Mouse (Mus musculus): ENCODE results near the gene Ncoa5. TPM values are rescaled to one million over a fixed set of nuclear protein-coding genes. Genes with fewer than 3 reads are reported as not detected.

The Ncoa5 gene
- polyA plus RNA-seq, 1 experiment, result 19.6 TPM

DNA sequence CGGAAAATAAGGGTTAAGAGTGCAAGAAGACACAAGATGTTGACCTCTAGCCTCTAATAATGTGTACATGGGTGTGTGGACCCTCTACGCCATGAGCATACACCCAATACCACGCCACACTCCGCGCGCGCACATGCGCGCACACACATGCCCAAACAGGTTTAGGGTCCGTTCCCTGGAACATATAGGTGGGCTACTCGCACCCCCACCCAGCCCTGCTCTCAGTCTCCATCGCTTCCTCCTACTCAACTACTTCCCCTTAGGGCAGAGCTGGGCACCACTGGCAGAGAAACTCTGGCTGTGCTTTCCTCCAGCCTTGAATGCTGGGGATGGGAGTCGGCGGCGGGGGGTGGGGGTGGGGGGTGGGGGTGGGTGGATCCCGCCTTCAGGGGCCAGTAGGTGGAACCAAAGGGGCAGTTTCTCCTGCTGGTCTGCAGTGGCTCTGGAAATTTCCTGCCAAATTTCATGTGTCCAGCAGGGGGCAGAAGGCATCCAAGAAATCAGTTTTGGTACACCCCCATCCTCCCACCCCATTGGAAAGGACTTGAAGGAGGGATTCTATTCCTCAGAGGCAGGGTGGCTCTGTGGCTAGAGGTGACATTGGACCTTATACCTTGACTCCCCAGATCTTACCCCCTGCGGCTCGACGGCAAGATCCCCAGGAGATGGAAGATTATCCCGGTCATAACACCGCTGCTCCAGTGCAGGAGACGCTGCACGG, 35.6 kb upstream of the Ncoa5 start:
- no peaks in the 10 kb centered on the region for H3K36me3 ChIP-seq (replicated peaks; ENCODE audit: low read length)
- H3K4me3 ChIP-seq (replicated peaks), result no peak overlapping the region
- peaks cover 87% of the 10 kb centered on the region for H3K27me3 ChIP-seq (replicated peaks)
- peaks cover 12% of the 10 kb centered on the region; the same call in 1 of the 2 replicates for H3K4me1 ChIP-seq
- TF ChIP-seq FLI1 (IDR thresholded peaks at IDR 0.05; ENCODE audit: low read length) (no peak), GATA1 (IDR thresholded peaks at IDR 0.05; ENCODE audit: borderline replicate concordance, low read length) (no peak)
- H3K9me3 ChIP-seq, result no peaks in the 10 kb centered on the region

DNA sequence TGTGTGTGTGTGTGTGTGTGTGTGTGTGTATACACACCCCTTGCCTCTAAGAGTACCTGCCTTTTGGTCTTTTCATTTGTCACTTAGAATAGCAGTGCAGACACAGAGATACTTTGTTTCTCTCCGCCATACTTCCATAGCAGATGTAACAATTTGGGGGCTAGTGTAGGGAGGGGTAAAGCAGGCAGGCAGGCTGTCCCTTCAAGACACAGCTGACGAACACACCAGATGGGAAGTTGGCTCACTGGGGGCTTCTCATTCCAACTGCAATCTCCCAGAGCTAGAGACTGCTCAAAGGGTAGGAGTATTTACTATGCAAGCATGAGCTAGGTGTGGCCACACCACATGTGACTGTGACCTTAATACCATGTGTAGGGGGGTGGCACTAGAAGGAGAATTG, 34.1 kb upstream of the Ncoa5 start:
- Histone ChIP-seq H3K36me3 (replicated peaks; ENCODE audit: low read length) (no peaks in the 10 kb centered on the region), H3K4me1 (peaks cover 4% of the 10 kb centered on the region; the same call in 1 of the 2 replicates), H3K9me3 (no peaks in the 10 kb centered on the region), H3K4me3 (replicated peaks) (no peak overlapping the region), H3K27me3 (replicated peaks) (peaks cover 80% of the 10 kb centered on the region)
- TF ChIP-seq GATA1 (IDR thresholded peaks at IDR 0.05; ENCODE audit: borderline replicate concordance, low read length), result no peak
- TF ChIP-seq FLI1 (IDR thresholded peaks at IDR 0.05; ENCODE audit: low read length), result no peak

DNA sequence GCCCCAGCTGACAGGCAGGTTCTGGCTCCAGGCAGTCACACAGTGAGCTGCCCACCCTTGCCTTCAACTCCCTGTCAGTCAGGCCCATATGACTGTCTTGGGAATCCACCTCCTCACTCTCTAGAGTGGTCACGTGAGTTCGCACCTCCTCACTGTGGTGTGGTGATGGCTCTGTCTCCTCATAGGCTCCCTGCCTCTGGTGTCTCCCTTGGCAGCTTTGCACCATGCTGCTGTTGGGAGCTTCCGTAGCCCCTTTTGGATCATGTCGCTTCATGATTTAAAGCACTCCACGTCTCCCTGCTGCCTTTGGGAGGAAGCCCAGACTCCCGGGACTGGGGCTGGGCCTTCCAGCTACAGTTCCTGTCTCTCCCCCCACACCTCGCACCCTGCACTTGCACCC, 29.8 kb upstream of the Ncoa5 start:
- H3K36me3 ChIP-seq (replicated peaks; ENCODE audit: low read length), result no peaks in the 10 kb centered on the region
- peaks cover 66% of the 10 kb centered on the region for H3K27me3 ChIP-seq (replicated peaks)
- TF ChIP-seq GATA1 (IDR thresholded peaks at IDR 0.05; ENCODE audit: borderline replicate concordance, low read length), result no peak
- no peak for TF ChIP-seq FLI1 (IDR thresholded peaks at IDR 0.05; ENCODE audit: low read length)
- peaks cover 3% of the 10 kb centered on the region; the same call in 1 of the 2 replicates for H3K4me1 ChIP-seq
- H3K9me3 ChIP-seq, result no peaks in the 10 kb centered on the region
- H3K4me3 ChIP-seq (replicated peaks), result no peak overlapping the region

GRCm38 (mm10) chr2:165061638-165062433, 27.2 kb upstream of the Ncoa5 start:
- TF ChIP-seq GATA1 (IDR thresholded peaks at IDR 0.05; ENCODE audit: borderline replicate concordance, low read length) (no peak), FLI1 (IDR thresholded peaks at IDR 0.05; ENCODE audit: low read length) (no peak)
- H3K36me3 ChIP-seq (replicated peaks; ENCODE audit: low read length), result no peaks in the 10 kb centered on the region
- H3K4me1 ChIP-seq, result no peaks in the 10 kb centered on the region
- peaks cover 69% of the 10 kb centered on the region for H3K27me3 ChIP-seq (replicated peaks)
- H3K9me3 ChIP-seq, result no peaks in the 10 kb centered on the region
- no peak overlapping the region for H3K4me3 ChIP-seq (replicated peaks)

DNA sequence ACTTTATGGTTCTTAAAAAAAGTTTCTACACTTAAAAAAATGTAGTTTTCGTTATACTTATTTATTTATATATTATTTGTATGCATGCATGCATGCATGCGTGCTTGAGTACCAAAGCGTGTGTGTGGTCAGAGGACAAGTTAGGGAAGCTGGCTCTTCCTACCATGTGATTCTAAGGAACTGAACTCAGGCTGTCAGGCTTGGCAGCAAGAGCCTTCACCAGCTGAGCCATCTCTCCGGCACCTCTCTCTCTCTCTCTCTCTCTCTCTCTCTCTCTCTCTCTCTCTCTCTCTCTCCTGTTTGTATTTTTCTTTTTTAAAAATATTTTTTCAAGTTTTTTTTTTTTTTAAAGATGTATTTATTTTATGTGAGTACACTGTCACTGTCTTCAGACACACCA, 25.3 kb upstream of the Ncoa5 start:
- no peaks in the 10 kb centered on the region for H3K36me3 ChIP-seq (replicated peaks; ENCODE audit: low read length)
- H3K27me3 ChIP-seq (replicated peaks), result peaks cover 72% of the 10 kb centered on the region
- H3K4me3 ChIP-seq (replicated peaks), result no peak overlapping the region
- no peaks in the 10 kb centered on the region for H3K9me3 ChIP-seq
- no peak for TF ChIP-seq GATA1 (IDR thresholded peaks at IDR 0.05; ENCODE audit: borderline replicate concordance, low read length)
- no peak for TF ChIP-seq FLI1 (IDR thresholded peaks at IDR 0.05; ENCODE audit: low read length)
- H3K4me1 ChIP-seq, result peaks cover 11% of the 10 kb centered on the region

- Histone ChIP-seq H3K4me1 (peaks cover 14% of the 10 kb centered on the region), H3K27me3 (replicated peaks) (peaks cover 71% of the 10 kb centered on the region), H3K4me3 (replicated peaks) (no peak overlapping the region), H3K36me3 (replicated peaks; ENCODE audit: low read length) (no peaks in the 10 kb centered on the region), H3K9me3 (peaks cover 14% of the 10 kb centered on the region)
- no peak for TF ChIP-seq FLI1 (IDR thresholded peaks at IDR 0.05; ENCODE audit: low read length)
- no peak for TF ChIP-seq GATA1 (IDR thresholded peaks at IDR 0.05; ENCODE audit: borderline replicate concordance, low read length)
These were observed 21.9 kb upstream of the Ncoa5 start for GRCm38 (mm10) chr2:165056377-165057085.

- Histone ChIP-seq H3K9me3 (peaks cover 14% of the 10 kb centered on the region), H3K27me3 (replicated peaks) (peaks cover 77% of the 10 kb centered on the region), H3K36me3 (replicated peaks; ENCODE audit: low read length) (no peaks in the 10 kb centered on the region), H3K4me1 (peaks cover 14% of the 10 kb centered on the region), H3K4me3 (replicated peaks) (peak overlapping the region; percentile 65)
- TF ChIP-seq GATA1 (IDR thresholded peaks at IDR 0.05; ENCODE audit: borderline replicate concordance, low read length), result no peak
- TF ChIP-seq FLI1 (IDR thresholded peaks at IDR 0.05; ENCODE audit: low read length), result no peak
These were observed 21.2 kb upstream of the Ncoa5 start for GRCm38 (mm10) chr2:165055905-165056304.

GRCm38 (mm10) chr2:165054888-165055852, 20.5 kb upstream of the Ncoa5 start, which contains the start of gene Cd40:
TSS of gene Cd40 (plus strand) at chr2:165055627.
- H3K4me3 ChIP-seq (replicated peaks), result peak within 1 kb of the TSS; percentile 72
- H3K4me1 ChIP-seq, result peaks cover 14% of the 10 kb centered on the region
- H3K36me3 ChIP-seq (replicated peaks; ENCODE audit: low read length), result no peaks in the 10 kb centered on the region
- peaks cover 19% of the 10 kb centered on the region for H3K9me3 ChIP-seq
- peaks cover 80% of the 10 kb centered on the region for H3K27me3 ChIP-seq (replicated peaks)
- TF ChIP-seq FLI1 (IDR thresholded peaks at IDR 0.05; ENCODE audit: low read length), result no peak
- TF ChIP-seq GATA1 (IDR thresholded peaks at IDR 0.05; ENCODE audit: borderline replicate concordance, low read length), result no peak

- TF ChIP-seq FLI1 (IDR thresholded peaks at IDR 0.05; ENCODE audit: low read length), result no peak
- no peak for TF ChIP-seq GATA1 (IDR thresholded peaks at IDR 0.05; ENCODE audit: borderline replicate concordance, low read length)
- peaks cover 71% of the 10 kb centered on the region for H3K27me3 ChIP-seq (replicated peaks)
- no peak overlapping the region for H3K4me3 ChIP-seq (replicated peaks)
These were observed 16.9 kb upstream of the Ncoa5 start for GRCm38 (mm10) chr2:165051566-165051965.

More at GRCm38 (mm10) chr2:165051566-165051965, 16.9 kb upstream of the Ncoa5 start:
- peaks cover 19% of the 10 kb centered on the region for H3K9me3 ChIP-seq
- peaks cover 14% of the 10 kb centered on the region for H3K4me1 ChIP-seq
- no peaks in the 10 kb centered on the region for H3K36me3 ChIP-seq (replicated peaks; ENCODE audit: low read length)
